ENCODE assay signal across 25 mouse cellular contexts in the genomic region with DNA sequence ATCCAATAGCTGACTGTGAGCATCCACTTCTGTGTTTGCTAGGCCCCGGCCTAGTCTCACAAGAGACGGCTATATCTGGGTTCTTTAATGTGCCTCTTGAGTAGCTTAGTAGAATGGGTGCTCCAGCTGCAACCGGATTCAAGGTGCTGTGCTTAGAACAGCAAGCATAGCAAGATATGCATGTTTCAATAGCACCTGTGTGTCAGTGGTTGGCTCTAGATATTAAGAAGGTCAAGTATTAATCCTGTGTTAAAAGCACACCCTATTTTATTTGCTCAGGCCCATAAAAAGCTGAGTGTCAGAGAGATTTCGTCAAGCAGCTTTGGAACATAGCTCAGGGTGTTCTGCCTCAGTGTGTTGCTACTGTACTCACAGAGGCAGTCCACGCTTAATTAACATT.
DNase-seq lines count a peak whose midpoint lies in the region; ATAC-seq and TF ChIP-seq lines count a peak whose summit lies in the region.
"Had no signal": no experiment of that assay in that cellular context is flagged by ENCODE, and none has a peak within 500 bp of the region (broad histone marks: within the 10 kb centered on the region; RNA-seq: fewer than 3 reads in every experiment).

No protein-coding gene starts in this region.

- no peaks in the 10 kb centered on the region for H3K4me1 ChIP-seq in intestine, embryonic 15.5 days (replicated peaks)
- no peaks in the 10 kb centered on the region for H3K4me1 ChIP-seq in intestine, postnatal 0 days (replicated peaks; ENCODE audit: control insufficient read depth, insufficient read depth, low read length)
- no peaks in the 10 kb centered on the region for H3K4me1 ChIP-seq in lung, postnatal 0 days (ENCODE audit: insufficient read depth, low read depth, low read length)
- H3K4me1 ChIP-seq in stomach, postnatal 0 days (replicated peaks; ENCODE audit: control insufficient read depth, insufficient read depth): no peaks in the 10 kb centered on the region
- H3K4me1 ChIP-seq: embryonic facial prominence, embryonic 12.5 days; forebrain, embryonic 13.5 days had no signal

- peak; percentile 54 for DNase-seq in lung, postnatal 0 days (ENCODE audit: low spot score)
- DNase-seq in lung, postnatal 4 days: no peak
- DNase-seq in thymus, postnatal 14 days: peak; percentile 21
- DNase-seq in thymus, postnatal 25 days: no peak
- no peak for DNase-seq in stomach, postnatal 0 days (ENCODE audit: low spot score)
- DNase-seq in kidney, adult 18-20 months: no peak
- DNase-seq: adrenal gland, adult 8-10 months; adrenal gland, postnatal 14 days; adrenal gland, postnatal 36 days; B cell, adult 2 months; cerebellum, adult 11-12 months; cerebellum, adult 2 months; cerebellum, adult 9-10 months; cerebellum, postnatal 10 days; cerebellum, postnatal 25 days had no signal

- no peaks in the 10 kb centered on the region for H3K27me3 ChIP-seq in intestine, embryonic 15.5 days (replicated peaks)
- no peaks in the 10 kb centered on the region for H3K27me3 ChIP-seq in intestine, postnatal 0 days (replicated peaks; ENCODE audit: control insufficient read depth, insufficient read depth, low read length)
- no peaks in the 10 kb centered on the region for H3K27me3 ChIP-seq in lung, postnatal 0 days (replicated peaks; ENCODE audit: insufficient read depth, low read length)
- no peaks in the 10 kb centered on the region for H3K27me3 ChIP-seq in stomach, postnatal 0 days (ENCODE audit: control insufficient read depth, insufficient read depth, low read length)
- H3K27me3 ChIP-seq: CH12.LX; embryonic facial prominence, embryonic 12.5 days; forebrain, embryonic 13.5 days had no signal

- no peak for TF ChIP-seq EP300 in lung, postnatal 0 days (IDR thresholded peaks at IDR 0.05)
- TF ChIP-seq EP300 in stomach, postnatal 0 days (optimal IDR thresholded peaks at IDR 0.05): no peak

- no peak overlapping the region for H3K9ac ChIP-seq in intestine, embryonic 15.5 days
- H3K9ac ChIP-seq in intestine, postnatal 0 days (ENCODE audit: low read depth, low read length): no peak overlapping the region
- H3K9ac ChIP-seq in lung, postnatal 0 days (replicated peaks; ENCODE audit: low read depth): no peak overlapping the region
- no peak overlapping the region for H3K9ac ChIP-seq in stomach, postnatal 0 days (ENCODE audit: low read length)
- H3K9ac ChIP-seq: embryonic facial prominence, embryonic 12.5 days; forebrain, embryonic 13.5 days had no signal

- no peak overlapping the region for H3K4me2 ChIP-seq in intestine, embryonic 15.5 days (replicated peaks)
- H3K4me2 ChIP-seq in intestine, postnatal 0 days (replicated peaks; ENCODE audit: low read depth): no peak overlapping the region
- H3K4me2 ChIP-seq in lung, postnatal 0 days (replicated peaks; ENCODE audit: low read depth, low read length): no peak overlapping the region
- H3K4me2 ChIP-seq in stomach, postnatal 0 days (replicated peaks; ENCODE audit: low read depth): no peak overlapping the region
- H3K4me2 ChIP-seq: embryonic facial prominence, embryonic 12.5 days; forebrain, embryonic 13.5 days had no signal

- H3K9me3 ChIP-seq in intestine, embryonic 15.5 days: no peaks in the 10 kb centered on the region
- H3K9me3 ChIP-seq in intestine, postnatal 0 days (ENCODE audit: control insufficient read depth): no peaks in the 10 kb centered on the region
- H3K9me3 ChIP-seq in lung, postnatal 0 days (ENCODE audit: low read length): no peaks in the 10 kb centered on the region
- H3K9me3 ChIP-seq in stomach, postnatal 0 days (ENCODE audit: control insufficient read depth, low read length): no peaks in the 10 kb centered on the region
- H3K9me3 ChIP-seq: embryonic facial prominence, embryonic 10.5 days; embryonic facial prominence, embryonic 12.5 days; forebrain, embryonic 13.5 days; G1E had no signal

- 84% methylated on average over 5 of the region's 5 CpGs for WGBS in intestine, embryonic 15.5 days
- WGBS in intestine, postnatal 0 days: 62% methylated on average over 5 of the region's 5 CpGs
- WGBS in lung, postnatal 0 days: 62% methylated on average over 5 of the region's 5 CpGs
- 64% methylated on average over 5 of the region's 5 CpGs for WGBS in stomach, postnatal 0 days

- no peaks in the 10 kb centered on the region for H3K36me3 ChIP-seq in intestine, embryonic 15.5 days
- no peaks in the 10 kb centered on the region for H3K36me3 ChIP-seq in intestine, postnatal 0 days (ENCODE audit: control insufficient read depth, insufficient read depth)
- H3K36me3 ChIP-seq in lung, postnatal 0 days (ENCODE audit: insufficient read depth, low read length): no peaks in the 10 kb centered on the region
- H3K36me3 ChIP-seq in stomach, postnatal 0 days (ENCODE audit: control insufficient read depth, insufficient read depth, low read length): no peaks in the 10 kb centered on the region
- H3K36me3 ChIP-seq: embryonic facial prominence, embryonic 10.5 days; embryonic facial prominence, embryonic 12.5 days; G1E had no signal

- peak; percentile 61 for ATAC-seq in intestine, embryonic 15.5 days
- ATAC-seq in intestine, postnatal 0 days: no peak
- ATAC-seq in lung, postnatal 0 days: peak; percentile 75
- ATAC-seq in stomach, postnatal 0 days (ENCODE audit: low FRiP score, low TSS enrichment): peak; percentile 75; the same call in 1 of the 2 replicates
- ATAC-seq: activated CD4-positive, CD25-positive, alpha-beta regulatory T cell, adult 4 months; CD4-positive, CD25-positive, alpha-beta regulatory T cell, adult 4 months; forebrain, embryonic 13.5 days; Patski had no signal

- no peak overlapping the region for H3K27ac ChIP-seq in intestine, embryonic 15.5 days
- no peak overlapping the region for H3K27ac ChIP-seq in intestine, postnatal 0 days (ENCODE audit: low read depth, low read length)
- H3K27ac ChIP-seq in lung, postnatal 0 days (ENCODE audit: low read length): no peak overlapping the region
- no peak overlapping the region for H3K27ac ChIP-seq in stomach, postnatal 0 days (replicated peaks)
- H3K27ac ChIP-seq: embryonic facial prominence, embryonic 10.5 days; embryonic facial prominence, embryonic 12.5 days; forebrain, embryonic 13.5 days had no signal

- no peak for TF ChIP-seq CTCF in intestine, postnatal 0 days (IDR thresholded peaks at IDR 0.05; ENCODE audit: low read depth)
- no peak for TF ChIP-seq CTCF in lung, postnatal 0 days (IDR thresholded peaks at IDR 0.05)
- no peak for TF ChIP-seq CTCF in stomach, postnatal 0 days (IDR thresholded peaks at IDR 0.05; ENCODE audit: low read depth)

- H3K4me3 ChIP-seq in intestine, embryonic 15.5 days (replicated peaks): no peak overlapping the region
- H3K4me3 ChIP-seq in intestine, postnatal 0 days (ENCODE audit: low read depth, low read length): no peak overlapping the region
- no peak overlapping the region for H3K4me3 ChIP-seq in lung, postnatal 0 days (ENCODE audit: low read depth, low read length)
- H3K4me3 ChIP-seq in stomach, postnatal 0 days (ENCODE audit: low read depth, low read length): no peak overlapping the region
- H3K4me3 ChIP-seq: embryonic facial prominence, embryonic 10.5 days; embryonic facial prominence, embryonic 12.5 days; forebrain, embryonic 13.5 days had no signal

Comparison
In these comparisons a context has a peak if more than half of its experiments do, and no peak if none do; other contexts are left out.
1. DNase-seq: peak in lung, postnatal 0 days (single experiment) and thymus, postnatal 14 days (single experiment); none in lung, postnatal 4 days (0 of 2), thymus, postnatal 25 days (single experiment), stomach, postnatal 0 days (single experiment) and kidney, adult 18-20 months (single experiment).